Mouse (Mus musculus): ENCODE measurements at regions not wholly inside any gene's neighbourhood (a gene's known extent, or its start where the extent isn't known, plus 50 kb on each side); places are given as distances from the start of the nearest gene placed in this dataset.

DNA sequence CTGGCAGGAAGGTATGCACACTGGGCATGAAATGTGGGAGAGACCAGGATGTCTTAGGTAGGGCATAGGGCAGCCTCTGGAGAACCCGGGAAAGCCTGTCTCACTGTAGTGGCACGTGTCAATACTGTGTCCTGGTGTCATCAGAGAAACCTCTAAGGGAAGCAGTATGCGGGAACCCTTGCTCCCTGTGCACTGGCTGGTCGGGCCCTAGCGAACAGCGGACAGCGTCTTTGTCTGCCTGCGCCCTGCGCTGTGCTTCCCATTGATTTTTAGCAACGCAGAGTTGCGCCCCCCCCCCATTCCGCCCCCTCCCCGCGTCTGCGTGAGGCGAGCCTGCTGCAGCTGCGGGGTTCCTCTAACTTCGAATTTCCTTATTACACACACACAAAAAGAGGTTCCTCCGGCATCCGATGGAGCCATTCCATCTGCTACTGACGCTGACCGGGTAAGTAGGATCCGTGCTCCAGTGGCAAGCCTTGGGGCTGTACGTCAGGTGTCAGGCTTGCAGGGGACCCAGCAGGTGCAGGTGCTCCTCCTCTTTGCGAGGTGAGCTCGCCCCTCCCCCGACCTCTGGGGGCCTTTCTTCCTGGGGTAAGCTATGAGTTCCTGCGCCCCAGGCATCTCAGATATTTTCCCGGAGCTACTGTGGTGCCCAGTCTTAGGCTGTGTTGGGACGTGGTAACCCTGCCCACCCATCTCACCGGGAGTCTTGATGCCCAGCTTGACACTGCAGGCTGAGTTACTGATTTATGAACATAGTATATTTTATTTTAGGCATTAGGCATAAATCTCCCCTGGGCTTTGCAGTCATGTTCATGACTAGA, 151.8 kb upstream of the Topaz1 start:
- no peaks in the 10 kb centered on the region; the same call in 1 of the 2 replicates for H3K4me1 ChIP-seq (ENCODE audit: control insufficient read depth, insufficient read depth, low read length)
- H3K4me3 ChIP-seq (ENCODE audit: control insufficient read depth, low read depth, low read length), result no peak overlapping the region
- no peaks in the 10 kb centered on the region for H3K36me3 ChIP-seq (ENCODE audit: control insufficient read depth, insufficient read depth, low read length)
- H3K27ac ChIP-seq (ENCODE audit: control insufficient read depth, insufficient read depth, low read depth, low read length), result no peak overlapping the region
- no peaks in the 10 kb centered on the region for H3K27me3 ChIP-seq (ENCODE audit: control insufficient read depth, insufficient read depth, low read length)
- TF ChIP-seq CTCF (IDR thresholded peaks at IDR 0.05; ENCODE audit: control insufficient read depth, insufficient read depth, insufficient replicate concordance, low read depth, low read length) (no peak), POLR2A (IDR thresholded peaks at IDR 0.05; ENCODE audit: control insufficient read depth, low read depth, low read length) (no peak)

DNA sequence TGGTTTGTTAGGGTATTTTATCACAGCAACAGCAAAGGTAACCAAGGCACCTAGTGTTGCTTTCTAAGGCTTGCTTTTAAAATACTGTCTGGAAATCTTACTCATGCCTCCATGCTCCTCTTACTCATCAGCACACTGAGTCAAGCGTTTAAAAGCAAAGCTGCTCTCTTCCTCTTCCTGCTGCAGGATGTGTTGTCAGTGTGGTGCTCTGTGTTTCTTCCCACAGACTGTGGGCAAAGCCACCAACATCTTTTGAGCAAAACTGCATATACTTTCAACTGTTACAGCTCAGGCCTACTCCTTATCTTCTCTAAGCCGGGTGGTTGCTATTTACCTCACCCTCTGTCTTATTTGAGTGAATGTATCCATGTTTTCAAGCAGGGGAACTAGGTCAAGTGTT, 144.0 kb upstream of the Topaz1 start:
- H3K27me3 ChIP-seq (ENCODE audit: control insufficient read depth, insufficient read depth, low read length), result no peaks in the 10 kb centered on the region

DNA sequence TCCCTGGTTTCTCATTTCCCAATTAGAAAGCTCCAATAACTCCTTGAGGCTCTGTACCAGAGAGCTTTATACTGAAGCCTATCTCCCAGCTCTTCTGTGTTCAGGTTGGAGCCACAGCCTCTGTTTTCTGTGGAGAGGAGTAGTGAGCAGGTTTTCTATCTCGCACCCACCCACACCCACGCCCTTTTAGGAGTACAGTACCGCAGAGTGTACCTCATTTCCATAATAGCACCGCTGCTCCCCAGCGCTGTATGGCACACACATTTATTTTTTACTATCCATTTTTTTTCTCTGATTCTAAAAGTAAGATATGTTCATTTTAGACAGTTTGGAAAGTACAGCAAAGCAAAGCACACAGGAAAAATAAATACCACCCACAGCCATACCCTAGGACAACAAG, 137.5 kb upstream of the Topaz1 start:
- H3K27me3 ChIP-seq (ENCODE audit: control insufficient read depth, insufficient read depth, low read length), result no peaks in the 10 kb centered on the region
- no peaks in the 10 kb centered on the region for H3K36me3 ChIP-seq (ENCODE audit: control insufficient read depth, insufficient read depth, low read length)
- H3K4me3 ChIP-seq (ENCODE audit: control insufficient read depth, low read depth, low read length), result no peak overlapping the region
- H3K27ac ChIP-seq (ENCODE audit: control insufficient read depth, insufficient read depth, low read depth, low read length), result no peak overlapping the region
- no peaks in the 10 kb centered on the region for H3K4me1 ChIP-seq (ENCODE audit: control insufficient read depth, insufficient read depth, low read length)
- TF ChIP-seq CTCF (IDR thresholded peaks at IDR 0.05; ENCODE audit: control insufficient read depth, insufficient read depth, insufficient replicate concordance, low read depth, low read length) (no peak), POLR2A (IDR thresholded peaks at IDR 0.05; ENCODE audit: control insufficient read depth, low read depth, low read length) (no peak)

More for the DNA sequence above, 144.0 kb upstream of the Topaz1 start:
- Histone ChIP-seq H3K4me3 (ENCODE audit: control insufficient read depth, low read depth, low read length) (no peak overlapping the region), H3K27ac (ENCODE audit: control insufficient read depth, insufficient read depth, low read depth, low read length) (no peak overlapping the region), H3K36me3 (ENCODE audit: control insufficient read depth, insufficient read depth, low read length) (no peaks in the 10 kb centered on the region), H3K4me1 (ENCODE audit: control insufficient read depth, insufficient read depth, low read length) (no peaks in the 10 kb centered on the region)
- no peak for TF ChIP-seq CTCF (IDR thresholded peaks at IDR 0.05; ENCODE audit: control insufficient read depth, insufficient read depth, insufficient replicate concordance, low read depth, low read length)
- TF ChIP-seq POLR2A (IDR thresholded peaks at IDR 0.05; ENCODE audit: control insufficient read depth, low read depth, low read length), result no peak

DNA sequence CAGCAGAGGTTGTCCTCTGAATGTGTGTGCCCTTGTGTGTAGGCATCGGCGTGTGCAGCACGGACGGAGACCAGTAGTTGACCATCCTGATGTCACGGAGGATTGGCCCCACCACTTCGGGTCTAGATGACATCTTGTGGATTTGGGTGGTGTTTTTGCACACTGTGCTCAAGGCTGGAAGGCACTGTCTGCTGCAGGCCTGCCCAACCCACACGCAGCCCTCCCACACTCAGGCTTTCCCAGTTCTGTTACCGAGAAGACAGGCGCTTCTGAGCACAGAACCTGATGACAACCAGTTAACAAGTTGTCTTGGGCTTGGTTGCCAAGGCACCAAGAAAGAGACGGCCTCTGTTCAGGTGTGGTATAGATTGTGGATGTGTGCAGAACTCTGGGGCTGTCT, 136.2 kb upstream of the Topaz1 start:
- no peak overlapping the region for H3K4me3 ChIP-seq (ENCODE audit: control insufficient read depth, low read depth, low read length)
- no peaks in the 10 kb centered on the region for H3K4me1 ChIP-seq (ENCODE audit: control insufficient read depth, insufficient read depth, low read length)
- H3K36me3 ChIP-seq (ENCODE audit: control insufficient read depth, insufficient read depth, low read length), result no peaks in the 10 kb centered on the region
- H3K27ac ChIP-seq (ENCODE audit: control insufficient read depth, insufficient read depth, low read depth, low read length), result no peak overlapping the region
- TF ChIP-seq POLR2A (IDR thresholded peaks at IDR 0.05; ENCODE audit: control insufficient read depth, low read depth, low read length) (no peak), CTCF (IDR thresholded peaks at IDR 0.05; ENCODE audit: control insufficient read depth, insufficient read depth, insufficient replicate concordance, low read depth, low read length) (no peak)
- H3K27me3 ChIP-seq (ENCODE audit: control insufficient read depth, insufficient read depth, low read length), result no peaks in the 10 kb centered on the region

DNA sequence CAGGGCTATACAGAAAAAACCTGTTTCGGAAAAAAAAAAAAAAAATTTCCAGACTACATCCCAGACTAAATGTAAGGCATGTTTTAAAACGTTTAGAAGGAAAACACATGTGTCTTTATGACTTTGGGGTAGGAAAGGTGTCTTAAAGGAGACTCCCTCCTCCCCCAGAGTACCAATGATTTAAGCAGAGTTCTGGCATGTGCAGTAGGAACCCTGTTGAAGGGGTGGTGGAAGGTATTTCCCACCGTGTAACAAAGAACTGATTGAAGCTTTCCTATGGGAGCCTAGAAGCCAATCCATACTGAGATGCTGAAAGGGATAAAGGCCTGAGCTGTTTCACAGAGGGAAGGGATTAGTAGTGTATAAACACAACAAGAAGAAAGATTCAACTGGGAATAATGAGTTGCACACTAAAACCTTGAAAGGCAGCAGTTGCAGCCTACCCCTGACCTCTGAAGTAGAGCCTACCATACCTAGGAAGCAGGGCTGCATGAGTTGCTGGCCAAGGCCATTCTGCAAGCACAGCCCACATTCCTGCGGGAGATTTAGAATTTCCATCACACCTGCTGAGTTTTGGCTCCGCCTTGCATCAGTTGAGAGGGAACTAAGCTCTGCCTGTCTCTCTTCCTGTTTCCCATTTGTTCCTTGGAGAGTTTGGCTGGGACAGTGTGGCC, 132.4 kb upstream of the Topaz1 start:
- no peak overlapping the region for H3K27ac ChIP-seq (ENCODE audit: control insufficient read depth, insufficient read depth, low read depth, low read length)
- TF ChIP-seq CTCF (IDR thresholded peaks at IDR 0.05; ENCODE audit: control insufficient read depth, insufficient read depth, insufficient replicate concordance, low read depth, low read length) (no peak), POLR2A (IDR thresholded peaks at IDR 0.05; ENCODE audit: control insufficient read depth, low read depth, low read length) (no peak)
- H3K4me1 ChIP-seq (ENCODE audit: control insufficient read depth, insufficient read depth, low read length), result no peaks in the 10 kb centered on the region
- no peaks in the 10 kb centered on the region for H3K36me3 ChIP-seq (ENCODE audit: control insufficient read depth, insufficient read depth, low read length)
- no peaks in the 10 kb centered on the region for H3K27me3 ChIP-seq (ENCODE audit: control insufficient read depth, insufficient read depth, low read length)
- no peak overlapping the region for H3K4me3 ChIP-seq (ENCODE audit: control insufficient read depth, low read depth, low read length)

DNA sequence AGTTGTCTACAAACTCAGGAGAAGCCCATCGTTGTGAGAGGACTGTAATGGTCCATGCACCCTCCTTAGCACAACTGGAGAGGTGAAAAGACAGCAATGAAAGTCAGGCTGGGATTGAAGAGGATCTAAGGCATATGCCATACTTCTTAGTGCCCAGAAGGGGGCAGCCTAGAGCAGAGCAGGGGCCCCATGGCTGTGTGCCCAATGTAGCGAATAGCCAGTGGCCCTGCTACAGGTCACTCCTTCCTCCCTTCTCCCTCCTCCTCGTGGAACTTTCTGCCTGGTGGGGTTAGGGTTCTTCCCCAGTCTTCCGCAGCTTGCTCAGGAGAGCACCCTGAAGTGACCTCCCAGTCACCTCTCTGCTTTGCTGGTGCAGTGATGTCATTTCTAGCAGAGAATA, 131.8 kb upstream of the Topaz1 start:
- Histone ChIP-seq H3K27me3 (ENCODE audit: control insufficient read depth, insufficient read depth, low read length) (no peaks in the 10 kb centered on the region), H3K4me3 (ENCODE audit: control insufficient read depth, low read depth, low read length) (no peak overlapping the region), H3K27ac (ENCODE audit: control insufficient read depth, insufficient read depth, low read depth, low read length) (no peak overlapping the region), H3K4me1 (ENCODE audit: control insufficient read depth, insufficient read depth, low read length) (no peaks in the 10 kb centered on the region), H3K36me3 (ENCODE audit: control insufficient read depth, insufficient read depth, low read length) (no peaks in the 10 kb centered on the region)
- TF ChIP-seq POLR2A (IDR thresholded peaks at IDR 0.05; ENCODE audit: control insufficient read depth, low read depth, low read length) (no peak), CTCF (IDR thresholded peaks at IDR 0.05; ENCODE audit: control insufficient read depth, insufficient read depth, insufficient replicate concordance, low read depth, low read length) (peak; percentile 77; the same call in 1 of the 2 replicates)

DNA sequence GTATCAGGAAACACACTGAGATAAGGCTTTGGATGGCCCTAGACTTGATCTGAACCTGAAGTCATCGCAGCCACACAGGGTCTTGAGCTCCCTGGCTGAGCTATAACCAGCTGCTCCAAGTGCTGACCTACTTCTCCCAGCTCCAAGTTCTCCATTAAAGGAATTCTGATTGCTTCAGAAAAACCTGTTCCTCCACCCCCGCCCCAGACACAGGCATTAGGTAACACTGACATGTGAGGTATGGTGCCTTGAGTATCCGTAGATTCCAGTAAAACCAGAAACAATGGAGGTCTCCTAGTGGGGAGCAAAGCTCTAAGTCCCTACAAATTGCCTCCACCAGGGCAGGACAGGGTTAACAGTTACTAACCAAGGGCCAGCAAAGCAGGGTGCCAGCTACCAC, 129.4 kb upstream of the Topaz1 start:
- H3K27ac ChIP-seq (ENCODE audit: control insufficient read depth, insufficient read depth, low read depth, low read length), result no peak overlapping the region
- TF ChIP-seq POLR2A (IDR thresholded peaks at IDR 0.05; ENCODE audit: control insufficient read depth, low read depth, low read length) (no peak), CTCF (IDR thresholded peaks at IDR 0.05; ENCODE audit: control insufficient read depth, insufficient read depth, insufficient replicate concordance, low read depth, low read length) (no peak)

More for the DNA sequence above, 129.4 kb upstream of the Topaz1 start:
- Histone ChIP-seq H3K36me3 (ENCODE audit: control insufficient read depth, insufficient read depth, low read length) (no peaks in the 10 kb centered on the region), H3K27me3 (ENCODE audit: control insufficient read depth, insufficient read depth, low read length) (no peaks in the 10 kb centered on the region), H3K4me3 (ENCODE audit: control insufficient read depth, low read depth, low read length) (no peak overlapping the region), H3K4me1 (ENCODE audit: control insufficient read depth, insufficient read depth, low read length) (no peaks in the 10 kb centered on the region)

All from testis, adult 2 months (tissue).